ENCODE assay signal across 10 mouse cellular contexts in genomic region chr6:86086851-86087571, GRCm38 (mm10). TPM values are rescaled to one million over a fixed set of nuclear protein-coding genes. Genes with fewer than 3 reads are reported as not detected.
A peak's percentile ranks its signal among the peaks of the same experiment; 100 is the strongest.
DNase-seq lines count a peak whose midpoint lies in the region; ATAC-seq lines count a peak whose summit lies in the region.
"Had no signal": no experiment of that assay in that cellular context is flagged by ENCODE, and none has a peak within 500 bp of the region (broad histone marks: within the 10 kb centered on the region; RNA-seq: fewer than 3 reads in every experiment).

No protein-coding gene starts in this region.

- H3K4me2 ChIP-seq in forebrain, embryonic 14.5 days (ENCODE audit: low read length), result no peak overlapping the region
- H3K4me2 ChIP-seq: embryonic facial prominence, embryonic 13.5 days had no signal

- peak; percentile 49 for DNase-seq in forebrain, embryonic 14.5 days (ENCODE audit: low spot score)
- no peak for DNase-seq in forebrain, embryonic 10.5 days (ENCODE audit: extremely low spot score, low spot score)
- DNase-seq in NIH3T3 (ENCODE audit: low read depth), result peak; percentile 76
- peak; percentile 3 to 20 for DNase-seq in heart, adult 9 months (ENCODE audit: low spot score in 2 of 2)
- peak; percentile 60 to 96 for DNase-seq in left cerebral cortex, adult 8-10 months (ENCODE audit: low spot score in 2 of 2)
- peak; percentile 91 for DNase-seq in right cerebral cortex, postnatal 14 days
- DNase-seq in cerebellum, adult 18-20 months, result no peak

- no peaks in the 10 kb centered on the region for H3K27me3 ChIP-seq in forebrain, embryonic 14.5 days (replicated peaks; ENCODE audit: control insufficient read depth, insufficient read depth, low read length)
- H3K27me3 ChIP-seq in forebrain, embryonic 10.5 days (ENCODE audit: poor library complexity, severe bottlenecking), result no peaks in the 10 kb centered on the region
- H3K27me3 ChIP-seq: embryonic facial prominence, embryonic 13.5 days had no signal

- ATAC-seq in forebrain, embryonic 14.5 days, result peak; percentile 50; the same call in 1 of the 2 replicates
- ATAC-seq in erythroid progenitor cell, adult 5-6 weeks (replicated peaks; ENCODE audit: low FRiP score, poor library complexity, severe bottlenecking), result no peak

- 76% methylated on average over 9 of the region's 9 CpGs for WGBS in forebrain, embryonic 14.5 days
- 79% methylated on average over 9 of the region's 9 CpGs for WGBS in forebrain, embryonic 10.5 days

- peaks cover 33% of the 10 kb centered on the region for H3K36me3 ChIP-seq in forebrain, embryonic 14.5 days (ENCODE audit: control insufficient read depth, insufficient read depth, low read length)
- H3K36me3 ChIP-seq in forebrain, embryonic 10.5 days (replicated peaks), result peaks cover 14% of the 10 kb centered on the region
- H3K36me3 ChIP-seq: embryonic facial prominence, embryonic 13.5 days had no signal

- peak overlapping the region; percentile 39; the same call in 1 of the 2 replicates for H3K27ac ChIP-seq in forebrain, embryonic 14.5 days (ENCODE audit: low read depth, low read length)
- no peak overlapping the region for H3K27ac ChIP-seq in forebrain, embryonic 10.5 days
- H3K27ac ChIP-seq: embryonic facial prominence, embryonic 13.5 days had no signal

- no peaks in the 10 kb centered on the region for H3K4me1 ChIP-seq in forebrain, embryonic 14.5 days (ENCODE audit: control insufficient read depth, insufficient read depth, low read length)
- no peaks in the 10 kb centered on the region for H3K4me1 ChIP-seq in forebrain, embryonic 10.5 days

- H3K9me3 ChIP-seq in forebrain, embryonic 14.5 days (replicated peaks; ENCODE audit: control insufficient read depth, low read length), result no peaks in the 10 kb centered on the region
- H3K9me3 ChIP-seq in forebrain, embryonic 10.5 days, result no peaks in the 10 kb centered on the region
- H3K9me3 ChIP-seq: embryonic facial prominence, embryonic 13.5 days had no signal

- H3K4me3 ChIP-seq in forebrain, embryonic 14.5 days (ENCODE audit: low read depth, low read length), result no peak overlapping the region
- H3K4me3 ChIP-seq in forebrain, embryonic 10.5 days, result no peak overlapping the region
- H3K4me3 ChIP-seq: embryonic facial prominence, embryonic 13.5 days had no signal

- H3K9ac ChIP-seq in forebrain, embryonic 14.5 days (ENCODE audit: low read length), result no peak overlapping the region
- H3K9ac ChIP-seq: embryonic facial prominence, embryonic 13.5 days had no signal

RNA-seq across cellular contexts. Expression of gene Add2, which starts 58.5 kb away (rescaled TPM):
- polyA plus RNA-seq in forebrain, embryonic 14.5 days (2014; fragmentation: Nextera tagmentation; extraction: Ambion mirVana), result 108 and 134 TPM in 2 replicates
- polyA plus RNA-seq in forebrain, embryonic 10.5 days (2016; fragmentation: Nextera tagmentation; extraction: Ambion mirVana), result 30.7 and 36.5 TPM in 2 replicates
- 100 to 1,000 TPM; 200 to 222 (median 215) TPM for total RNA-seq in left cerebral cortex, adult 8-10 months (2022)
- total RNA-seq in erythroid progenitor cell, adult 5-6 weeks (2015; ENCODE audit: low replicate concordance), result 138 and 175 TPM in 2 replicates
- 251 and 282 TPM in 2 replicates for total RNA-seq in erythroid progenitor cell, adult 5-6 weeks (2017; ENCODE audit: low replicate concordance)
- polyA plus RNA-seq: liver, adult 2 months had no signal

Comparison
In these comparisons a context has a peak if more than half of its experiments do, and no peak if none do; other contexts are left out.
1. DNase-seq: peak in forebrain, embryonic 14.5 days (single experiment), NIH3T3 (single experiment), heart, adult 9 months (2 of 2), left cerebral cortex, adult 8-10 months (2 of 2) and right cerebral cortex, postnatal 14 days (single experiment); none in forebrain, embryonic 10.5 days (single experiment) and cerebellum, adult 18-20 months (0 of 2).